Mouse (Mus musculus) limb, embryonic 12.5 days (tissue): Measurements from ENCODE around the gene Cabp7. TPM values are rescaled to one million over a fixed set of nuclear protein-coding genes. Genes with fewer than 3 reads are reported as not detected.
A peak's percentile ranks its signal among the peaks of the same experiment; 100 is the strongest.

Experiments
- ATAC-seq: fragments of 200-750 bp; cut with Nextera tagmentation; 2 replicates; pipeline ENCODE4 v1.8.0; 2017; ENCODE audit warnings: low read depth, moderate TSS enrichment; ENCODE audit not compliant: insufficient number of reproducible peaks, insufficient read depth, low FRiP score, low TSS enrichment
- H3K27ac ChIP-seq: fragments of 300-500 bp; sonication (generic); 2 replicates; pipeline ENCODE4 v1.5.1; 2016; ENCODE audit warnings: mild to moderate bottlenecking, moderate library complexity
- H3K27me3 ChIP-seq: fragments of 300-500 bp; sonication (generic); 2 replicates; pipeline ENCODE4 v1.6.1; 2016; ENCODE audit warnings: mild to moderate bottlenecking, moderate library complexity
- H3K36me3 ChIP-seq: fragments of 300-500 bp; sonication (generic); 2 replicates; pipeline ENCODE4 v1.6.1; 2016; ENCODE audit warnings: mild to moderate bottlenecking, moderate library complexity
- H3K4me1 ChIP-seq: fragments of 300-500 bp; sonication (generic); replicated peaks from 2 replicates; pipeline ENCODE4 v1.6.1; 2016
- H3K4me2 ChIP-seq: fragments of 300-500 bp; sonication (generic); 2 replicates; pipeline ENCODE4 v1.6.1; 2016; ENCODE audit warnings: mild to moderate bottlenecking, moderate library complexity
- H3K4me3 ChIP-seq: fragments of 300-500 bp; sonication (generic); replicated peaks from 2 replicates; pipeline ENCODE4 v1.5.1; 2016; ENCODE audit warnings: mild to moderate bottlenecking
- H3K9ac ChIP-seq: fragments of 300-500 bp; sonication (generic); replicated peaks from 2 replicates; pipeline ENCODE4 v1.6.1; 2016; ENCODE audit warnings: mild to moderate bottlenecking, moderate library complexity
- H3K9me3 ChIP-seq: fragments of 300-500 bp; sonication (generic); 2 replicates; pipeline ENCODE4 v1.6.1; 2016; ENCODE audit warnings: mild to moderate bottlenecking, moderate library complexity
- WGBS: fragments of 180-500 bp; shearing (Covaris S2); methylation state at CpG from one replicate; pipeline ENCODE4 v1.1.7; 2016; 5-methylcytosine and 5-hydroxymethylcytosine counted together
- polyA plus RNA-seq: library from polyadenylated mRNA; unstranded; fragments of >200 nt; fragmentation: Nextera tagmentation; extraction: Ambion mirVana; gene quantifications from 2 replicates; pipeline ENCODE4 v1.2.1, GENCODE M21; 2016

Gene Cabp7
- polyA plus RNA-seq, 1 experiment from 2014 or later = 0.08 TPM

GRCm38 (mm10) chr11:4705178-4705577, 41.4 kb downstream of the Cabp7 start:
- Histone ChIP-seq H3K4me2 (peak overlapping the region; percentile 74), H3K9me3 (no peaks in the 10 kb centered on the region), H3K27ac (no peak overlapping the region), H3K4me1 (peaks cover 12% of the 10 kb centered on the region), H3K36me3 (peaks cover 22% of the 10 kb centered on the region), H3K4me3 (peak overlapping the region; percentile 63), H3K9ac (peak overlapping the region; percentile 54; the same call in 1 of the 2 replicates), H3K27me3 (no peaks in the 10 kb centered on the region)
- no peak for ATAC-seq
- 11% methylated on average over 4 of the region's 4 CpGs for WGBS

- peaks cover 22% of the 10 kb centered on the region for H3K36me3 ChIP-seq
- peak within 1 kb of the TSS; percentile 74 for H3K4me2 ChIP-seq
- H3K9me3 ChIP-seq = no peaks in the 10 kb centered on the region
- peak within 1 kb of the TSS; percentile 74; the same call in 1 of the 2 replicates for H3K27ac ChIP-seq
- H3K9ac ChIP-seq = peak within 1 kb of the TSS; percentile 79
- peaks cover 12% of the 10 kb centered on the region for H3K4me1 ChIP-seq
- H3K4me3 ChIP-seq = peak within 1 kb of the TSS; percentile 63
- WGBS = under 1% methylated on average over 47 of the region's 47 CpGs
- no peaks in the 10 kb centered on the region for H3K27me3 ChIP-seq
- peak; percentile 95 for ATAC-seq
Measured at GRCm38 (mm10) chr11:4704072-4704964, 42.3 kb downstream of the Cabp7 start, which contains the start of the genes Uqcr10 and Zmat5. TSS of gene Uqcr10 (minus strand) at chr11:4704342. TSS of gene Zmat5 (plus strand) at chr11:4704678.

- Histone ChIP-seq H3K9ac (peak overlapping the region; percentile 79), H3K27ac (no peak overlapping the region), H3K4me2 (peak overlapping the region; percentile 74), H3K27me3 (no peaks in the 10 kb centered on the region), H3K9me3 (no peaks in the 10 kb centered on the region), H3K4me1 (peaks cover 12% of the 10 kb centered on the region), H3K4me3 (peak overlapping the region; percentile 63), H3K36me3 (peaks cover 22% of the 10 kb centered on the region)
- ATAC-seq = no peak
- 7% methylated on average over 12 of the region's 12 CpGs for WGBS
Measured at GRCm38 (mm10) chr11:4703688-4704071, 42.9 kb downstream of the Cabp7 start.

GRCm38 (mm10) chr11:4700726-4701125, 45.9 kb downstream of the Cabp7 start:
- Histone ChIP-seq H3K4me1 (peaks cover 12% of the 10 kb centered on the region), H3K4me3 (no peak overlapping the region), H3K36me3 (peaks cover 22% of the 10 kb centered on the region), H3K27me3 (no peaks in the 10 kb centered on the region), H3K27ac (no peak overlapping the region), H3K9ac (no peak overlapping the region), H3K4me2 (no peak overlapping the region), H3K9me3 (no peaks in the 10 kb centered on the region)
- WGBS = 86% methylated on average over 8 of the region's 8 CpGs
- no peak for ATAC-seq

GRCm38 (mm10) chr11:4697043-4697983, 49.3 kb downstream of the Cabp7 start:
- H3K36me3 ChIP-seq = peaks cover 19% of the 10 kb centered on the region
- H3K4me2 ChIP-seq = no peak overlapping the region
- no peak overlapping the region for H3K27ac ChIP-seq
- no peak overlapping the region for H3K9ac ChIP-seq
- no peaks in the 10 kb centered on the region for H3K4me1 ChIP-seq
- H3K9me3 ChIP-seq = peaks cover 9% of the 10 kb centered on the region; the same call in 1 of the 2 replicates
- no peak for ATAC-seq
- no peak overlapping the region for H3K4me3 ChIP-seq
- no peaks in the 10 kb centered on the region for H3K27me3 ChIP-seq
- 50% methylated on average over 7 of the region's 7 CpGs for WGBS

- Histone ChIP-seq H3K4me2 (no peak overlapping the region), H3K9me3 (peaks cover 9% of the 10 kb centered on the region; the same call in 1 of the 2 replicates), H3K27me3 (no peaks in the 10 kb centered on the region), H3K27ac (no peak overlapping the region), H3K9ac (no peak overlapping the region), H3K36me3 (no peaks in the 10 kb centered on the region), H3K4me1 (no peaks in the 10 kb centered on the region), H3K4me3 (no peak overlapping the region)
- ATAC-seq = no peak
- 92% methylated on average over 11 of the region's 11 CpGs for WGBS
Measured at GRCm38 (mm10) chr11:4692162-4692561, 54.4 kb downstream of the Cabp7 start.

GRCm38 (mm10) chr11:4691213-4691612, 55.4 kb downstream of the Cabp7 start:
- Histone ChIP-seq H3K36me3 (no peaks in the 10 kb centered on the region), H3K4me3 (no peak overlapping the region), H3K4me1 (no peaks in the 10 kb centered on the region), H3K4me2 (no peak overlapping the region), H3K27me3 (no peaks in the 10 kb centered on the region), H3K9ac (no peak overlapping the region), H3K9me3 (peaks cover 9% of the 10 kb centered on the region; the same call in 1 of the 2 replicates), H3K27ac (no peak overlapping the region)
- ATAC-seq = no peak
- 70% methylated on average over 10 of the region's 10 CpGs for WGBS

- ATAC-seq = no peak
- 86% methylated on average over 7 of the region's 7 CpGs for WGBS
- no peak overlapping the region for H3K9ac ChIP-seq
- H3K4me2 ChIP-seq = no peak overlapping the region
- H3K9me3 ChIP-seq = peaks cover 9% of the 10 kb centered on the region; the same call in 1 of the 2 replicates
- no peak overlapping the region for H3K4me3 ChIP-seq
- no peaks in the 10 kb centered on the region for H3K36me3 ChIP-seq
- no peak overlapping the region for H3K27ac ChIP-seq
- 0 out of 2 replicates have a peak, but pooled peaks cover 5% of the 10 kb centered on the region for H3K4me1 ChIP-seq
- no peaks in the 10 kb centered on the region for H3K27me3 ChIP-seq
Measured at GRCm38 (mm10) chr11:4690353-4690752, 56.2 kb downstream of the Cabp7 start.

- no peaks in the 10 kb centered on the region for H3K27me3 ChIP-seq
- H3K4me3 ChIP-seq = no peak overlapping the region
- WGBS = 59% methylated on average over 11 of the region's 11 CpGs
- H3K36me3 ChIP-seq = peaks cover 8% of the 10 kb centered on the region; the same call in 1 of the 2 replicates
- no peak overlapping the region for H3K9ac ChIP-seq
- H3K27ac ChIP-seq = no peak overlapping the region
- no peaks in the 10 kb centered on the region for H3K9me3 ChIP-seq
- no peak for ATAC-seq
- no peak overlapping the region for H3K4me2 ChIP-seq
- H3K4me1 ChIP-seq = 0 out of 2 replicates have a peak, but pooled peaks cover 5% of the 10 kb centered on the region
Measured at GRCm38 (mm10) chr11:4688632-4689380, 57.8 kb downstream of the Cabp7 start.

- no peak overlapping the region for H3K27ac ChIP-seq
- WGBS = 22% methylated on average over 3 of the region's 3 CpGs
- H3K4me3 ChIP-seq = no peak overlapping the region
- H3K36me3 ChIP-seq = peaks cover 18% of the 10 kb centered on the region
- H3K9me3 ChIP-seq = no peaks in the 10 kb centered on the region
- no peaks in the 10 kb centered on the region for H3K27me3 ChIP-seq
- H3K4me1 ChIP-seq = 0 out of 2 replicates have a peak, but pooled peaks cover 5% of the 10 kb centered on the region
- no peak for ATAC-seq
- no peak overlapping the region for H3K9ac ChIP-seq
- H3K4me2 ChIP-seq = no peak overlapping the region
Measured at GRCm38 (mm10) chr11:4687874-4688273, 58.7 kb downstream of the Cabp7 start.
